Mouse (Mus musculus) MEL (cell line): ENCODE results near the gene Tm9sf2. TPM values are rescaled to one million over a fixed set of nuclear protein-coding genes. Genes with fewer than 3 reads are reported as not detected.

ENCODE experiments used
- DNase-seq: peaks from one replicate; pipeline ENCODE4 v3.0.0; 2011; ENCODE audit warnings: low read depth, low spot score
- H3K27ac ChIP-seq: 2 replicates; pipeline ENCODE4 v1.5.1; 2012; ENCODE audit warnings: low read depth, mild to moderate bottlenecking, control low read depth, low read length, moderate library complexity; ENCODE audit not compliant: control insufficient read depth
- H3K27me3 ChIP-seq, 2 experiments: fragments of 150-350 bp in 1 of 2; sonication (generic) in 1 of 2; 2 replicates each; pipeline ENCODE4 v1.6.1; 2012; ENCODE audit warnings: low read length in 2 of 2, mild to moderate bottlenecking in 2 of 2, improper control_type of control experiment in 1 of 2, moderate library complexity in 1 of 2; ENCODE audit not compliant: insufficient read depth in 2 of 2, control insufficient read depth in 1 of 2
- H3K36me3 ChIP-seq, 2 experiments: 2 replicates each; pipeline ENCODE4 v1.6.1; 2012 to 2014; ENCODE audit warnings: low read length in 2 of 2, improper control_type of control experiment in 1 of 2, inconsistent platforms in 1 of 2, mild to moderate bottlenecking in 1 of 2; ENCODE audit not compliant: insufficient read depth in 2 of 2, control insufficient read depth in 1 of 2
- H3K4me1 ChIP-seq, 2 experiments: fragments of 150-350 bp in 1 of 2; sonication (generic) in 1 of 2; 2 replicates each; pipeline ENCODE4 v1.6.1; 2012; ENCODE audit warnings: low read length in 2 of 2, improper control_type of control experiment in 1 of 2, mild to moderate bottlenecking in 1 of 2; ENCODE audit not compliant: insufficient read depth in 2 of 2, control insufficient read depth in 1 of 2
- H3K4me3 ChIP-seq, 2 experiments: fragments of 150-350 bp in 1 of 2; sonication (generic) in 1 of 2; 2 replicates each; pipeline ENCODE4 v1.5.1; 2012; ENCODE audit warnings: low read depth in 2 of 2, low read length in 2 of 2, mild to moderate bottlenecking in 2 of 2, moderate library complexity in 2 of 2, control low read depth in 1 of 2, improper control_type of control experiment in 1 of 2; ENCODE audit not compliant: control insufficient read depth in 1 of 2, insufficient read depth in 1 of 2
- H3K79me2 ChIP-seq: 2 replicates; pipeline ENCODE4 v1.6.1; 2012; ENCODE audit warnings: mild to moderate bottlenecking, low read length, moderate library complexity; ENCODE audit not compliant: control insufficient read depth, poor library complexity, insufficient read depth
- H3K9ac ChIP-seq: 2 replicates; pipeline ENCODE4 v1.6.1; 2012; ENCODE audit warnings: low read depth, mild to moderate bottlenecking, control low read depth, low read length, moderate library complexity; ENCODE audit not compliant: control insufficient read depth, poor library complexity, severe bottlenecking
- H3K9me3 ChIP-seq: fragments of 150-350 bp; sonication (generic); replicated peaks from 2 replicates; pipeline ENCODE4 v1.6.1; 2012; ENCODE audit warnings: mild to moderate bottlenecking, low read length, improper control_type of control experiment, moderate library complexity; ENCODE audit not compliant: insufficient read depth
- CHD2 ChIP-seq: IDR thresholded peaks from 2 replicates; pipeline ENCODE4 v1.6.1; 2011; ENCODE audit warnings: low read length, improper control_type of control experiment
- ELF1 ChIP-seq: IDR thresholded peaks from 2 replicates; pipeline ENCODE4 v1.6.1; 2014; ENCODE audit warnings: low read depth, mild to moderate bottlenecking, inconsistent platforms, low read length, improper control_type of control experiment, moderate library complexity
- ETS1 ChIP-seq: IDR thresholded peaks from 2 replicates; pipeline ENCODE4 v1.6.1; 2012; ENCODE audit warnings: low read depth, mild to moderate bottlenecking, inconsistent platforms, low read length, improper control_type of control experiment, moderate library complexity
- GABPA ChIP-seq: IDR thresholded peaks from 2 replicates; pipeline ENCODE4 v1.6.1; 2012; ENCODE audit warnings: low read depth, mild to moderate bottlenecking, inconsistent platforms, low read length, improper control_type of control experiment, moderate library complexity
- GATA1 ChIP-seq: IDR thresholded peaks from 2 replicates; pipeline ENCODE4 v1.6.1; 2011; ENCODE audit warnings: low read depth, low read length, improper control_type of control experiment
- HCFC1 ChIP-seq: IDR thresholded peaks from 2 replicates; pipeline ENCODE4 v1.6.1; 2012; ENCODE audit warnings: low read depth, mild to moderate bottlenecking, inconsistent platforms, low read length, improper control_type of control experiment, moderate library complexity
- KAT2A ChIP-seq: conservative IDR thresholded peaks from 2 replicates; pipeline ENCODE4 v1.6.1; 2012; ENCODE audit warnings: low read depth, low read length, improper control_type of control experiment, inconsistent platforms
- MAX ChIP-seq: IDR thresholded peaks from 2 replicates; pipeline ENCODE4 v1.6.1; 2011; ENCODE audit warnings: low read length, improper control_type of control experiment
- MAZ ChIP-seq: IDR thresholded peaks from 2 replicates; pipeline ENCODE4 v1.6.1; 2012; ENCODE audit warnings: low read depth, mild to moderate bottlenecking, inconsistent platforms, low read length, improper control_type of control experiment
- MXI1 ChIP-seq: IDR thresholded peaks from 2 replicates; pipeline ENCODE4 v1.6.1; 2011; ENCODE audit warnings: mild to moderate bottlenecking, low read depth, low read length, improper control_type of control experiment
- MYC ChIP-seq: IDR thresholded peaks from 2 replicates; pipeline ENCODE4 v1.6.1; 2011; ENCODE audit warnings: low read depth, mild to moderate bottlenecking, low read length, improper control_type of control experiment, moderate library complexity
- POLR2A ChIP-seq, 2 experiments: IDR thresholded peaks; 2 replicates each; pipeline ENCODE4 v1.6.1; 2011 to 2012; ENCODE audit warnings: low read length in 2 of 2, mild to moderate bottlenecking in 2 of 2, control low read depth in 1 of 2, improper control_type of control experiment in 1 of 2, low read depth in 1 of 2, moderate library complexity in 1 of 2; ENCODE audit not compliant: control insufficient read depth in 1 of 2, insufficient read depth in 1 of 2, poor library complexity in 1 of 2
- POLR2AphosphoS5 ChIP-seq: IDR thresholded peaks from 2 replicates; pipeline ENCODE4 v1.6.1; 2012; ENCODE audit warnings: low read depth, borderline replicate concordance, mild to moderate bottlenecking, inconsistent platforms, low read length, moderate library complexity, mixed read lengths
- RCOR1 ChIP-seq: IDR thresholded peaks from 2 replicates; pipeline ENCODE4 v1.6.1; 2012; ENCODE audit warnings: low read depth, mild to moderate bottlenecking, inconsistent platforms, low read length, improper control_type of control experiment
- ZKSCAN1 ChIP-seq: IDR thresholded peaks from 2 replicates; pipeline ENCODE4 v1.6.1; 2012; ENCODE audit warnings: low read depth, mild to moderate bottlenecking, inconsistent platforms, low read length, improper control_type of control experiment, moderate library complexity
- ZMIZ1 ChIP-seq: IDR thresholded peaks from 2 replicates; pipeline ENCODE4 v1.6.1; 2012; ENCODE audit warnings: low read depth, mild to moderate bottlenecking, inconsistent platforms, low read length, improper control_type of control experiment, moderate library complexity
- polyA plus RNA-seq, 2 experiments: library from polyadenylated mRNA; stranded (reverse) in 1 of 2; unstranded in 1 of 2; fragments of >175 nt in 1 of 2; fragments of >200 nt in 1 of 2; gene quantifications; 2 replicates each; pipeline versions ENCODE4 v1.2.1 to v1.2.4; 2012; ENCODE audit warnings: low replicate concordance in 2 of 2, low read depth in 1 of 2; ENCODE audit not compliant: insufficient read length in 2 of 2, insufficient read depth in 1 of 2, missing spikeins in 1 of 2
- total RNA-seq: library from RNA; depleted of rRNA; stranded (reverse); fragments of 300-350 nt; gene quantifications from 2 replicates; pipeline ENCODE4 v1.2.3, GENCODE M21; 2012; rRNA removed

The Tm9sf2 gene
- total and polyA plus RNA-seq, 3 experiments: 59.6 to 62.7 TPM; not detected in 1

GRCm38 (mm10) chr14:122196851-122197250 is 90.0 kb downstream of the Tm9sf2 start:
- Histone ChIP-seq H3K36me3 (peaks cover 0 to 3% of the 10 kb centered on the region in 2 experiments; a peak in 1 of 4 replicates), H3K9ac (no peak overlapping the region), H3K4me1 (no peaks in the 10 kb centered on the region), H3K27me3 (no peaks in the 10 kb centered on the region), H3K27ac (no peak overlapping the region), H3K9me3 (no peaks in the 10 kb centered on the region), H3K79me2 (no peaks in the 10 kb centered on the region), H3K4me3 (no peak overlapping the region)
- no peak for TF ChIP-seq ELF1
- TF ChIP-seq ZMIZ1: no peak
- TF ChIP-seq MYC: no peak
- no peak for TF ChIP-seq CHD2
- no peak for TF ChIP-seq ZKSCAN1
- TF ChIP-seq POLR2A (IDR thresholded peaks at IDR 0.05; ENCODE audit: control insufficient read depth in 1 of 2, insufficient read depth in 1 of 2, low read depth in 1 of 2, low read length in 2 of 2, poor library complexity in 1 of 2): no peak
- TF ChIP-seq MAX: no peak
- no peak for TF ChIP-seq MAZ
- no peak for DNase-seq

- Histone ChIP-seq H3K27me3 (no peaks in the 10 kb centered on the region), H3K9ac (no peak overlapping the region), H3K9me3 (no peaks in the 10 kb centered on the region), H3K4me1 (no peaks in the 10 kb centered on the region; a peak in 2 of 4 replicates), H3K79me2 (no peaks in the 10 kb centered on the region), H3K36me3 (no peaks in the 10 kb centered on the region), H3K4me3 (no peak overlapping the region), H3K27ac (no peak overlapping the region)
- DNase-seq: no peak
- TF ChIP-seq GATA1 (no peak), MAZ (no peak), ETS1 (no peak), KAT2A (no peak), HCFC1 (no peak), RCOR1 (no peak), MXI1 (no peak)
Observed at GRCm38 (mm10) chr14:122200247-122200885, 93.5 kb downstream of the Tm9sf2 start.

GRCm38 (mm10) chr14:122209177-122209576 is 102.3 kb downstream of the Tm9sf2 start:
- H3K36me3 ChIP-seq: no peaks in the 10 kb centered on the region; a peak in 1 of 4 replicates
- no peaks in the 10 kb centered on the region for H3K79me2 ChIP-seq
- H3K9ac ChIP-seq: no peak overlapping the region
- no peaks in the 10 kb centered on the region for H3K27me3 ChIP-seq
- no peak for TF ChIP-seq GABPA
- no peak for TF ChIP-seq POLR2AphosphoS5
- TF ChIP-seq, all 39 proteins: peak for 0
- H3K9me3 ChIP-seq: no peaks in the 10 kb centered on the region
- no peak for DNase-seq
- H3K4me1 ChIP-seq: no peaks in the 10 kb centered on the region; a peak in 1 of 4 replicates
- no peak overlapping the region for H3K4me3 ChIP-seq
- no peak overlapping the region for H3K27ac ChIP-seq

Other genes with a start within 250 kb of the Tm9sf2 start
- 30.5 and 32.9 TPM in 2 replicates for gene Ubac2, start 228.4 kb upstream of the Tm9sf2 start, total RNA-seq
- 10 to 100 TPM in 1 of 2 experiments, not detected in 1; 44.8 TPM for gene Ubac2, start 228.4 kb upstream of the Tm9sf2 start, polyA plus RNA-seq
- gene Gpr18, start 191.3 kb upstream of the Tm9sf2 start, total RNA-seq: 0.15 and 0.20 TPM in 2 replicates
- under 1 TPM in 1 of 2 experiments, not detected in 1; 0.06 TPM for gene Gpr18, start 191.3 kb upstream of the Tm9sf2 start, polyA plus RNA-seq
- 0.04 and 0.07 TPM in 2 replicates for gene Gpr183, start 141.8 kb upstream of the Tm9sf2 start, total RNA-seq
- gene Gpr183, start 141.8 kb upstream of the Tm9sf2 start, polyA plus RNA-seq: under 1 TPM in 1 of 2 experiments, not detected in 1; 0.06 TPM
- not detected in 2 replicates for gene Timm8a2, start 72.4 kb upstream of the Tm9sf2 start, total RNA-seq
- gene Timm8a2, start 72.4 kb upstream of the Tm9sf2 start, polyA plus RNA-seq: under 1 TPM in 1 of 2 experiments, not detected in 1; 0.18 TPM
- gene Clybl, start 74.7 kb downstream of the Tm9sf2 start, total RNA-seq: 13.4 and 14.4 TPM in 2 replicates
- 10 to 100 TPM in 1 of 2 experiments, not detected in 1; 36.6 TPM for gene Clybl, start 74.7 kb downstream of the Tm9sf2 start, polyA plus RNA-seq